ENCODE assay signal across 17 mouse cellular contexts in genomic region chr10:114891916-114892315, GRCm38 (mm10).
DNase-seq lines count a peak whose midpoint lies in the region; ATAC-seq and TF ChIP-seq lines count a peak whose summit lies in the region.
"Had no signal": no experiment of that assay in that cellular context is flagged by ENCODE, and none has a peak within 500 bp of the region (broad histone marks: within the 10 kb centered on the region; RNA-seq: fewer than 3 reads in every experiment).

No protein-coding gene starts in this region.

- TF ChIP-seq CTCF in cerebellum, adult 2 months (IDR thresholded peaks at IDR 0.05; ENCODE audit: borderline replicate concordance, insufficient read depth, low read depth, low read length), result no peak

- no peak overlapping the region for H3K4me3 ChIP-seq in cerebellum, adult 2 months (replicated peaks; ENCODE audit: insufficient read depth, low read depth, low read length)
- H3K4me3 ChIP-seq: embryonic facial prominence, embryonic 15.5 days; forebrain, embryonic 15.5 days; heart, adult 2 months; heart, embryonic 15.5 days; hindbrain, embryonic 13.5 days had no signal

- no peak for ATAC-seq in granulocyte monocyte progenitor cell, adult 5-6 weeks (replicated peaks; ENCODE audit: poor library complexity, severe bottlenecking)
- ATAC-seq: forebrain, embryonic 15.5 days; hindbrain, postnatal 0 days had no signal

- H3K4me1 ChIP-seq in cerebellum, adult 2 months (ENCODE audit: control insufficient read depth, insufficient read depth, low read length), result peaks cover 5% of the 10 kb centered on the region; the same call in 1 of the 2 replicates
- H3K4me1 ChIP-seq: embryonic facial prominence, embryonic 15.5 days; forebrain, embryonic 15.5 days; heart, embryonic 15.5 days; hindbrain, embryonic 13.5 days had no signal

- H3K27me3 ChIP-seq in cerebellum, adult 2 months (ENCODE audit: control insufficient read depth, insufficient read depth, low read length), result no peaks in the 10 kb centered on the region
- H3K27me3 ChIP-seq: embryonic facial prominence, embryonic 15.5 days; forebrain, embryonic 15.5 days; heart, embryonic 15.5 days; hindbrain, embryonic 13.5 days had no signal

- no peak for TF ChIP-seq POLR2A in cerebellum, adult 2 months (IDR thresholded peaks at IDR 0.05; ENCODE audit: borderline replicate concordance, insufficient read depth, low read length)

- DNase-seq in cerebellum, adult 11 months, result peak; percentile 64
- peak; percentile 58 to 89 for DNase-seq in cerebellum, adult 2 months
- DNase-seq in cerebellum, postnatal 10 days, result peak; percentile 69 to 74
- DNase-seq in layer of hippocampus, postnatal 25 days (ENCODE audit: extremely low spot score in 1 of 2, low spot score in 1 of 2), result no peak
- DNase-seq in ovary, adult 18-20 months (ENCODE audit: low spot score), result no peak
- DNase-seq: adrenal gland, adult 2 months; adrenal gland, postnatal 25 days; embryo, embryonic 11 days; heart, adult 2 months; heart, postnatal 14 days; kidney, adult 11 months had no signal

- 17% methylated on average over 2 of the region's 2 CpGs for WGBS in cerebellum, adult 2 months

- peak overlapping the region; percentile 72; the same call in 1 of the 2 replicates for H3K27ac ChIP-seq in cerebellum, adult 2 months (ENCODE audit: insufficient read depth, low read length)
- H3K27ac ChIP-seq: embryonic facial prominence, embryonic 15.5 days; forebrain, embryonic 15.5 days; heart, adult 2 months; heart, embryonic 15.5 days; hindbrain, embryonic 13.5 days had no signal

Comparison
In these comparisons a context has a peak if more than half of its experiments do, and no peak if none do; other contexts are left out.
1. DNase-seq: peak in cerebellum, adult 11 months (single experiment), cerebellum, adult 2 months (2 of 2) and cerebellum, postnatal 10 days (2 of 2); none in layer of hippocampus, postnatal 25 days (0 of 2) and ovary, adult 18-20 months (single experiment).